Mouse (Mus musculus): ENCODE measurements around the gene Kifc3. TPM values are rescaled to one million over a fixed set of nuclear protein-coding genes. Genes with fewer than 3 reads are reported as not detected.

The Kifc3 gene
- polyA plus RNA-seq, 1 experiment from 2014 or later: 16.4 TPM

Other genes starting within 250 kb of the Kifc3 start
- gene Adgrg1, start 228.1 kb downstream of the Kifc3 start, polyA plus RNA-seq (2016; fragmentation: Nextera tagmentation; extraction: Ambion mirVana): 4.9 and 6.0 TPM in 2 replicates
- 2.7 and 3.1 TPM in 2 replicates for gene Adgrg3, start 185.1 kb downstream of the Kifc3 start, polyA plus RNA-seq (2016; fragmentation: Nextera tagmentation; extraction: Ambion mirVana)
- not detected in 2 replicates for gene Drc7, start 147.7 kb downstream of the Kifc3 start, polyA plus RNA-seq (2016; fragmentation: Nextera tagmentation; extraction: Ambion mirVana)
- gene Katnb1, start 121.6 kb downstream of the Kifc3 start, polyA plus RNA-seq (2016; fragmentation: Nextera tagmentation; extraction: Ambion mirVana): 18.4 and 25.8 TPM in 2 replicates
- gene Cngb1, start 103.8 kb upstream of the Kifc3 start, polyA plus RNA-seq (2016; fragmentation: Nextera tagmentation; extraction: Ambion mirVana): 0.26 and 1.0 TPM in 2 replicates
- gene Tepp, start 107.8 kb upstream of the Kifc3 start, polyA plus RNA-seq (2016; fragmentation: Nextera tagmentation; extraction: Ambion mirVana): 0.53 TPM in 1 of 2 replicates, not detected in the other
- 8.6 and 9.6 TPM in 2 replicates for gene Zfp319, start 129.1 kb upstream of the Kifc3 start, polyA plus RNA-seq (2016; fragmentation: Nextera tagmentation; extraction: Ambion mirVana)
- 25.5 and 26.5 TPM in 2 replicates for gene Usb1, start 129.5 kb upstream of the Kifc3 start, polyA plus RNA-seq (2016; fragmentation: Nextera tagmentation; extraction: Ambion mirVana)
- 86.0 and 86.6 TPM in 2 replicates for gene Mmp15, start 149.5 kb upstream of the Kifc3 start, polyA plus RNA-seq (2016; fragmentation: Nextera tagmentation; extraction: Ambion mirVana)
- gene Cfap20, start 232.1 kb upstream of the Kifc3 start, polyA plus RNA-seq (2016; fragmentation: Nextera tagmentation; extraction: Ambion mirVana): 151 and 153 TPM in 2 replicates

All from heart, embryonic 12.5 days (tissue).